Mouse (Mus musculus) erythroblast, embryonic 14.5 days (primary cell): ENCODE measurements around the gene Gm39653. TPM values are rescaled to one million over a fixed set of nuclear protein-coding genes. Genes with fewer than 3 reads are reported as not detected.

Experiments
- H3K27me3 ChIP-seq: 2 replicates; pipeline ENCODE4 v1.6.1; 2012; ENCODE audit warnings: inconsistent platforms; ENCODE audit not compliant: control insufficient read depth
- H3K36me3 ChIP-seq: 2 replicates; pipeline ENCODE4 v1.6.1; 2012; ENCODE audit warnings: mild to moderate bottlenecking, inconsistent platforms; ENCODE audit not compliant: control insufficient read depth
- H3K4me1 ChIP-seq: 2 replicates; pipeline ENCODE4 v1.6.1; 2012; ENCODE audit warnings: inconsistent platforms; ENCODE audit not compliant: control insufficient read depth
- H3K4me3 ChIP-seq: replicated peaks from 2 replicates; pipeline ENCODE3; 2012; ENCODE audit warnings: moderate library complexity, mild to moderate bottlenecking, inconsistent platforms
- H3K9me3 ChIP-seq: 2 replicates; pipeline ENCODE4 v1.6.1; 2012; ENCODE audit warnings: low read length, inconsistent platforms, mixed read lengths; ENCODE audit not compliant: control insufficient read depth
- GATA1 ChIP-seq: IDR thresholded peaks from 2 replicates; pipeline ENCODE4 v1.6.1; 2012; ENCODE audit warnings: low read length, inconsistent platforms, mixed read lengths
- TAL1 ChIP-seq: IDR thresholded peaks from 3 replicates; pipeline ENCODE4 v1.6.1; 2012; ENCODE audit warnings: low read length, inconsistent platforms, mixed read lengths
- polyA plus RNA-seq: library from polyadenylated mRNA; stranded (reverse); fragments of >175 nt; gene quantifications from 2 replicates; pipeline ENCODE4 v1.2.3, GENCODE M21; 2012

The Gm39653 gene
- polyA plus RNA-seq, result not detected in 2 replicates

- H3K9me3 ChIP-seq, result no peaks in the 10 kb centered on the region
- TF ChIP-seq GATA1 (no peak), TAL1 (no peak)
- no peaks in the 10 kb centered on the region for H3K4me1 ChIP-seq
- no peaks in the 10 kb centered on the region for H3K36me3 ChIP-seq
- H3K4me3 ChIP-seq, result no peak within 1 kb of the TSS
- no peaks in the 10 kb centered on the region for H3K27me3 ChIP-seq
Measured at GRCm38 (mm10) chr1:63615668-63616067, at the start of gene Gm39653. Gene Gm39653 (plus strand): TSS chr1:63615968.

- H3K9me3 ChIP-seq, result no peaks in the 10 kb centered on the region
- TF ChIP-seq GATA1 (no peak), TAL1 (no peak)
- no peaks in the 10 kb centered on the region for H3K36me3 ChIP-seq
- no peaks in the 10 kb centered on the region for H3K27me3 ChIP-seq
- H3K4me1 ChIP-seq, result no peaks in the 10 kb centered on the region
- no peak overlapping the region for H3K4me3 ChIP-seq
Measured at GRCm38 (mm10) chr1:63566501-63566900, 49.3 kb upstream of the Gm39653 start.

DNA sequence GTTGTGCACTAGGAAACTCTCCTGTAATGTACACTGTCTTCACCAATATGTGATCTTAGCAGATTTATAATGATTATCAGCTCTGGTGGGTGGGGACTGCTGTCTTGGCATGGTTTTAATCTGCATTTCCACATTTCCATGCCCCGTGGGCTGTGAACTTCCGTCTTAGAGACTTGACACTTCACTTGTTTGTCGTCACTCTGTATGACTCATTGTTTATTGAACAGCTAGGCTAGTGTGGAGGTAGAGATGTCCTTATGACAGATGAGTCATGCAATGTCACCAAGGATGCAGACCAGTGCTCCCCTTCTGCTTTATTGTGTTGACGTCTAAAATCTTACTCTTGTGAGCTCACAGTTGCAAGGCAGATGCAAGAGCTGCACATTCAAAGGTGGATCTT is 48.7 kb upstream of the Gm39653 start:
- Histone ChIP-seq H3K4me3 (no peak overlapping the region), H3K9me3 (no peaks in the 10 kb centered on the region), H3K4me1 (no peaks in the 10 kb centered on the region), H3K27me3 (no peaks in the 10 kb centered on the region), H3K36me3 (no peaks in the 10 kb centered on the region)
- no peak for TF ChIP-seq TAL1
- no peak for TF ChIP-seq GATA1

GRCm38 (mm10) chr1:63572229-63572628 is 43.5 kb upstream of the Gm39653 start:
- Histone ChIP-seq H3K4me3 (no peak overlapping the region), H3K36me3 (no peaks in the 10 kb centered on the region), H3K4me1 (no peaks in the 10 kb centered on the region), H3K27me3 (no peaks in the 10 kb centered on the region), H3K9me3 (no peaks in the 10 kb centered on the region)
- no peak for TF ChIP-seq GATA1
- no peak for TF ChIP-seq TAL1

DNA sequence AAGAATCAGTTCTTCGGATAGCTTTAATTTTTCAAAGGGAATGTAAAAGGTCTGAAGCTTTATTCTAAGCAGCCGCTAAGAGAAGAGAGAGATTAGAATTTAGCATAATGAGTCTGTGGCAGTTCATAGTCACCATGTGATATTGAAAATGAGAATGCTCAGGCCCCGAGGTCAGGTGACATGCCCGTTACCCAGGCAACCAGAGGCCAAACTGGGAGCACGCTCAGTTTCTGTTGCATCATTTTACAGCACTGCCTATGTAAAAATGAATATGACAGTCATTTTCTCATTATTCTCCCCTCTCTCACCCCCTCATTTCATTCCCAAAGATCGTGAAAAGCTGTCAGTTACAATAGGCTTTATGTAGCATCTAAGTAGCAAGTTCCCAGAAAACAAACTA is 42.3 kb upstream of the Gm39653 start:
- no peak overlapping the region for H3K4me3 ChIP-seq
- TF ChIP-seq GATA1 (no peak), TAL1 (no peak)
- no peaks in the 10 kb centered on the region for H3K4me1 ChIP-seq
- no peaks in the 10 kb centered on the region for H3K36me3 ChIP-seq
- no peaks in the 10 kb centered on the region for H3K27me3 ChIP-seq
- H3K9me3 ChIP-seq, result no peaks in the 10 kb centered on the region

GRCm38 (mm10) chr1:63573864-63574611 is 41.7 kb upstream of the Gm39653 start:
- no peak for TF ChIP-seq GATA1
- TF ChIP-seq TAL1, result no peak
- no peaks in the 10 kb centered on the region for H3K36me3 ChIP-seq
- no peaks in the 10 kb centered on the region for H3K27me3 ChIP-seq
- no peaks in the 10 kb centered on the region for H3K4me1 ChIP-seq
- no peak overlapping the region for H3K4me3 ChIP-seq
- H3K9me3 ChIP-seq, result no peaks in the 10 kb centered on the region

DNA sequence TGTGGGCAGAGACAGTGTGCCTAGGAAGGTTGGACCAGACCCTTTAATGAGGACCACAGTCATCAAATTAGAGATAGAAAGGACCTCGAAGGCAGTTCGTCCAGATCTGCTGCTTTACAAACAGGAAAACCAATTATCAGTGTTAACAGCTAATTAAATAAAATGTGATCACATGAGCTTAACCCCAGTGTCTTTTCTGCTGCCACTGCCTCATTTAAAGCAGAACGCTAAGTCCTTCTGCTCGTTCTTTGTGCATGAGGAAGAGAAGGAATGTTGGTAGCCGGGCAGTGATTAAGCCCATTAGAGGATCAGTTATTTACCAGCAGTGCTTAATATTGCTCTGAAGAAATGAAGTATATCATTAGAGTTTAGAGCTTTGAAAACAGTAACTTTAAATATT is 39.0 kb upstream of the Gm39653 start:
- no peaks in the 10 kb centered on the region for H3K36me3 ChIP-seq
- TF ChIP-seq GATA1, result no peak
- no peak for TF ChIP-seq TAL1
- no peaks in the 10 kb centered on the region for H3K4me1 ChIP-seq
- H3K27me3 ChIP-seq, result no peaks in the 10 kb centered on the region
- H3K4me3 ChIP-seq, result no peak overlapping the region
- H3K9me3 ChIP-seq, result no peaks in the 10 kb centered on the region

GRCm38 (mm10) chr1:63579153-63579552 is 36.6 kb upstream of the Gm39653 start:
- Histone ChIP-seq H3K4me3 (no peak overlapping the region), H3K36me3 (no peaks in the 10 kb centered on the region), H3K9me3 (no peaks in the 10 kb centered on the region), H3K27me3 (no peaks in the 10 kb centered on the region), H3K4me1 (no peaks in the 10 kb centered on the region)
- TF ChIP-seq GATA1, result no peak
- TF ChIP-seq TAL1, result no peak

DNA sequence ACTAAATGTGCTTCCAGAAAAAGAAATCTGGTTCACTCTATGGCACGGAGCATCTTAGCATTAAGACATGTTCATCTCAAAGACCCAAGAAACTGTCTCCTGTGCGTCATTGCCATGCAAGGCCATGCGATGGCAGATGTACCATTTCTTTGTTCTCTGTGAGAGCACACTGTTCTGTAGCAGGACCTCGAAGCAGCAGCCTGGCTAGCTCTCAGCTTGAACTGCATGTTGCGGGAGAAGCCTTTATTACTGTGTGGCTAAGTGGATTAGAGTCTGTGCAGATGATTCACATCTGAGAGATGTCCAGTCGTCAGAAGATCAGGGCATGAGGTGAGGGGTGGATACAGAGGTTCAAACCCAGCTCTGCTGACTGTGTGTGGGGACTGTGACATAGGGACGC is 28.9 kb upstream of the Gm39653 start:
- no peaks in the 10 kb centered on the region for H3K4me1 ChIP-seq
- H3K9me3 ChIP-seq, result no peaks in the 10 kb centered on the region; the same call in 1 of the 2 replicates
- H3K4me3 ChIP-seq, result no peak overlapping the region
- H3K36me3 ChIP-seq, result no peaks in the 10 kb centered on the region
- TF ChIP-seq TAL1 (no peak), GATA1 (no peak)
- no peaks in the 10 kb centered on the region for H3K27me3 ChIP-seq
